Mouse (Mus musculus) lung, embryonic 14.5 days (tissue): ENCODE results near the gene Gm10840. TPM values are rescaled to one million over a fixed set of nuclear protein-coding genes. Genes with fewer than 3 reads are reported as not detected.

Experiments
- ATAC-seq: fragments of 200-750 bp; cut with Nextera tagmentation; 2 replicates; pipeline ENCODE4 v1.8.0; 2017; ENCODE audit warnings: mild to moderate bottlenecking, moderate TSS enrichment, moderate library complexity; ENCODE audit not compliant: insufficient read depth
- DNase-seq: peaks from one replicate; pipeline ENCODE4 v3.0.0-alpha.2; 2015
- H3K27ac ChIP-seq: fragments of 300-500 bp; sonication (generic); 2 replicates; pipeline ENCODE4 v1.5.1; 2014; ENCODE audit warnings: low read depth, mild to moderate bottlenecking, moderate library complexity
- H3K27me3 ChIP-seq: fragments of 300-500 bp; sonication (generic); 2 replicates; pipeline ENCODE4 v1.6.1; 2014; ENCODE audit warnings: low read length, control low read depth; ENCODE audit not compliant: insufficient read depth
- H3K36me3 ChIP-seq: fragments of 300-500 bp; sonication (generic); 2 replicates; pipeline ENCODE4 v1.6.1; 2014; ENCODE audit warnings: control low read depth; ENCODE audit not compliant: insufficient read depth
- H3K4me1 ChIP-seq: fragments of 300-500 bp; sonication (generic); 2 replicates; pipeline ENCODE4 v1.6.1; 2014; ENCODE audit warnings: antibody characterized with exemption, control low read depth; ENCODE audit not compliant: insufficient read depth
- H3K4me2 ChIP-seq: fragments of 300-500 bp; sonication (generic); 2 replicates; pipeline ENCODE4 v1.6.1; 2014; ENCODE audit warnings: mild to moderate bottlenecking
- H3K4me3 ChIP-seq: fragments of 300-500 bp; sonication (generic); 2 replicates; pipeline ENCODE4 v1.5.1; 2014; ENCODE audit warnings: low read depth, low read length
- H3K9ac ChIP-seq: fragments of 300-500 bp; sonication (generic); 2 replicates; pipeline ENCODE4 v1.6.1; 2014
- H3K9me3 ChIP-seq: fragments of 300-500 bp; sonication (generic); 2 replicates; pipeline ENCODE4 v1.6.1; 2016; ENCODE audit warnings: low read depth, low read length, control low read depth
- CTCF ChIP-seq: IDR thresholded peaks from 2 replicates; pipeline ENCODE4 v1.5.1; 2016; ENCODE audit warnings: antibody characterized with exemption, low read depth
- WGBS: fragments of 180-500 bp; shearing (Covaris S2); extraction: QIAGEN DNeasy Blood & Tissue Kit; methylation state at CpG from one replicate; pipeline ENCODE4 v1.1.7; 2014; 5-methylcytosine and 5-hydroxymethylcytosine counted together
- polyA plus RNA-seq: library from polyadenylated mRNA; unstranded; fragments of >200 nt; fragmentation: Nextera tagmentation; extraction: Ambion mirVana; gene quantifications from 2 replicates; pipeline ENCODE4 v1.2.1, GENCODE M21; 2014

The Gm10840 gene
- polyA plus RNA-seq, 1 experiment from 2014 or later, result not detected

DNA sequence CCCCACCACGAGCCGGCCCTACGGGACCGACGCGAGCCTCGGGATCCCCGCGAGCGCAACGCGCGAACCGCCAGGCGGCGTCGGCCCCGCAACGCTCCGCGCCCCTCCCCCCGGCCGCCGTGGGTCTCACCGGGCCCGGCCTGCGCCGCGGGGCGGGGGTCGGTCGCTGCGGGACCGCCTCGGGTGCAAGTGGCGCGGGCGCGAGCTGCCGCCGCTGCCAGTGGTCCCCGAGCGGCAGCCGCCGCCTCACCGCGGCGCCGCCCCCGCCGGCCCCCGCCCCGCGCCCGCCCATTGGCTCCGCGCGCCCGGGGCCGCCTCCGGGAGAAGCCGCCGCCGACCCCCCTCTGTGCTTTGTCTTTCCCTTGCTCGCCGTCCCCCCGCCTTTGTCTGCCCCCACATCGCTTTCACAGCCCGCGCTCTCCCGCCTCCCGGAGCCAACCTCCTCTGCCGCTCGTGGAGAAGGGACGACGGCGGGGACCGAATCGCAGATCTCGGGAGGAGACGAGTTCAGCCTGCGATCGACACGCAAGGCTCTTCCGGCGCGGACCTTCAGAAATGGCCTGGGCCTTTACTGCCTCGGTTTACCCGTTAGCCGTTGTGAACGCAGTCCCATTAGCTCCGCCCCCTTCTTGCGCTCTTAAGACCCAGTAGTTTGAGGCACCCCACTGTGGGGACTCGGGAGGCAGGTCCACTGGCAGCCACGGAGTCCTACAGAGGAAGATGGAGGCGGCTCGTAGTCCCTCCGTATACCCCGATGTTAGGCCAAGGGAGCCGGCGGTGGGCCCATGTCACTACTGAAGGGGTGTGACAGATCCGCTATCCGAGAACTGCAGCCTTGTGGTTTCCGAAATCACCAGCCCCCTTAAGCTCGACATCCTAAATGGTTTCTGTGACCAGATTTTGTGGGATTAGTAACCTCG is 469 bp upstream of the Gm10840 start:
- WGBS, result under 1% methylated on average over 81 of the region's 106 CpGs
- peaks cover 48% of the 10 kb centered on the region for H3K36me3 ChIP-seq

DNA sequence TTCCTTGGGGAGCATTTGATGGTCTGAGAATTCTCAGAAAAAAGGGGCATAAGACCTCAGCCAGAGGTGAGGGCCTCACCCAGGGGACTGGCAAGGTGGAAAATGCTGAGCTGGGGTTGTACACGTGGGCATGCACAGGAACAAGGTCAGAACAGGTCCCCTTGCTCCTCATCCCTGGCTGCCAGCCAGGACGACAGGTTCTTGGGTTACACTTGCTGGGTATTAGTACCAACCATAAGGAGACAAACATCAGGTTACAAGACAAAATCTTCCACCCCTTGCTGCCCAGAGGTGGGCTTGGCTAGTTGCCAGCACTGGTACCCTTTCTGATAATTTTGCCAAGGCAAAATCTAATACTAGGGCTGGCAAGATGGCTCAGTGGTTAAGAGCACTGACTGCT is 1.6 kb downstream of the Gm10840 start:
- DNase-seq (no peak), ATAC-seq (no peak)
- TF ChIP-seq CTCF, result no peak
- Histone ChIP-seq H3K27me3 (no peaks in the 10 kb centered on the region), H3K4me1 (no peaks in the 10 kb centered on the region), H3K27ac (no peak overlapping the region), H3K4me2 (no peak overlapping the region), H3K4me3 (no peak overlapping the region), H3K36me3 (peaks cover 42% of the 10 kb centered on the region), H3K9me3 (no peaks in the 10 kb centered on the region), H3K9ac (no peak overlapping the region)
- WGBS, result 75% methylated on average over 2 of the region's 2 CpGs

More for the DNA sequence above, 469 bp upstream of the Gm10840 start:
- Histone ChIP-seq H3K9me3 (no peaks in the 10 kb centered on the region), H3K9ac (peak overlapping the region; percentile 93), H3K4me1 (no peaks in the 10 kb centered on the region), H3K27ac (peak overlapping the region; percentile 93), H3K4me3 (peak overlapping the region; percentile 85), H3K4me2 (peak overlapping the region; percentile 93), H3K27me3 (no peaks in the 10 kb centered on the region)
- DNase-seq (peak; percentile 87), ATAC-seq (peak; percentile 69)
- no peak for TF ChIP-seq CTCF

DNA sequence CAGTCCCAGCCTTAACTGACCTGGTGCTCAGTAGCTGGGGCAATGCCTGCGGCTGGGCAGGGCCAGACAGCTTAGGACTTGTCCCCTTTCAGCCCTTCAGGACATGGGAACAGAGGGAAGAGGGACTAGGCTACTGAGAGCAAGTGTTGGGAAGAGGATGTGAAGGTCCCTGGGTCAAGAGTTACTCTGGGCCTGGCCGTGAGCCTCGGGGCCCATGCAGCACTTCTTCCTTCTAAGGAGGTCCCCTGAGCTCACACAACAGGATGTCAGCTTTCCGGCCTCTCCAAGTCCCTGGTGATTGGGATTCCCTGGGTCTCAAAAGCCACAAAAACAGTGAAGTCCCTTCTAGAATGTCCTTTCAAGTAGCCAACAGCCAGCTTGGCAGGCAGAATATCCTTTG is 2.9 kb downstream of the Gm10840 start:
- 86% methylated on average over 4 of the region's 4 CpGs for WGBS
- peak; percentile 27 for DNase-seq
- Histone ChIP-seq H3K4me3 (no peak overlapping the region), H3K36me3 (peaks cover 38% of the 10 kb centered on the region), H3K4me2 (no peak overlapping the region), H3K9me3 (no peaks in the 10 kb centered on the region), H3K4me1 (no peaks in the 10 kb centered on the region), H3K27ac (peak overlapping the region; percentile 58), H3K27me3 (no peaks in the 10 kb centered on the region), H3K9ac (no peak overlapping the region)
- no peak for ATAC-seq
- no peak for TF ChIP-seq CTCF

DNA sequence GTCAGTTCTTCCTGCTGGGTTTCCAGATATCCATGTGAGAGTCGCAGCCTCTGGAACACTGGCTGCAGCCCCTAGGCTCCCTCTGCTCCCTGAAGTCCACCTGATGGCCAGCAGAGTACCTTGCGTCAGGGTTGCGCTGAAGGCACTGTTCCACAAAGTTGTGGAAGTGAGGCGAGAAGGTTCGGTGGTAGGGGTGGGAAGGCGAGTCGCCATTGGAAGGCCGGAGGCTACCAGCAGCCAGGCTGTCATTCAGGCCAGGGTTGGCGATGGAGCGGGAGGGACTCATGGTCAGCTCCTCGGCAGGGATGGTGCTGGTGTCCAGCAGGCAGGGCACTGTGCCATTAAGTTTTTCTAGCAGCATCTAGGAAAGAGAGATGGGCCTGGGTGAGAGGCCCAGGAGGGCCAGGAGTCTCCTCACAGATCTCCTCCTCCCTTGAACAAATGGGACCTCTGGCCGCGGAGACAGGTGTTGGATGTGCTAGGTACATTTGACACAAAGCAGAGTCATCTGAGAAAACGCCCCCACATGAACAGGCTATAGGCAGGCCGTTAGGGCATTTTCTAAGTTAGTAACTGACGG is 4.0 kb downstream of the Gm10840 start:
- no peak overlapping the region for H3K4me2 ChIP-seq
- no peaks in the 10 kb centered on the region for H3K27me3 ChIP-seq
- H3K9ac ChIP-seq, result no peak overlapping the region
- peaks cover 40% of the 10 kb centered on the region for H3K36me3 ChIP-seq
- no peaks in the 10 kb centered on the region for H3K9me3 ChIP-seq
- H3K27ac ChIP-seq, result no peak overlapping the region
- no peak for TF ChIP-seq CTCF
- ATAC-seq, result no peak
- H3K4me1 ChIP-seq, result no peaks in the 10 kb centered on the region
- no peak overlapping the region for H3K4me3 ChIP-seq
- WGBS, result 89% methylated on average over 16 of the region's 16 CpGs
- no peak for DNase-seq

DNA sequence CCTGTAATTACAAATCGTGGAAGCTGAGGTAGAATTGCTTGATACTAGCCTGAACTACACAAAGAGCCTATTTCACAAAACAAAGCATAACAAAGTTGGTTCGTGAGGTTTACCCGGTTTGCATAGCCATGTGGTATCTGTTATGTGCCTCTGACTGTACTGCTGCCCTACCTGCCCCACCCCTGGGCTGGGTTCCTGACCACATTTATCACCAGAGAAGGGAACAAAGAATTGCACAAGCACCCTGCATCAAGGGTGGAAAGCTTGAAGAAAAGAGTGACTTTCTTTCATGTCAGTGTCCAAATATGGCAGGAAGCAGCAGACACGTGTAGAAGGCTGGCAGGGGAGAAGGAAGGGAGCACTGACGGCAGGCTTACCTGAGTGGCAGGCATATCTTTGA is 6.8 kb downstream of the Gm10840 start:
- peaks cover 53% of the 10 kb centered on the region for H3K36me3 ChIP-seq

DNA sequence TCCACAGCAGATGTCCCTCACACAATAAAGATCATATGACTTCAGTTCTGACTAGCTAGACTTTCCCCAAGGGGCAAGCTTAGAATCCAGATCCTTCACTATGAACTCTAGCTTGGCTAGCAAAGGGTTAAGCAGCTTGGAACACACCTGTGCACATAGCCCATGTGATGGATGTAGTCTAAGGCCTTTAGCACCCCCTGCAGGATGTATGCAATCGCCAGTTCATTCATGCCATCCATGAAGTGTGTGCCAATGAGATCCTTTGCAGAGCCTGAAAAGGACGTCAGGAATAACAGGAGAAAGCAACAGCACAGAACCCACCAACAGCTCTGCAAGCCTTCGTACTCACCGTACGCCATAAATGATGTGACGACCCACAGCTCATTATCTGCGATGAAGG is 10.2 kb downstream of the Gm10840 start:
- ATAC-seq, result no peak
- no peak overlapping the region for H3K4me2 ChIP-seq
- H3K9me3 ChIP-seq, result no peaks in the 10 kb centered on the region
- H3K4me3 ChIP-seq, result no peak overlapping the region
- 77% methylated on average over 7 of the region's 7 CpGs for WGBS
- TF ChIP-seq CTCF, result peak; percentile 61
- DNase-seq, result peak; percentile 44
- no peak overlapping the region for H3K27ac ChIP-seq
- H3K4me1 ChIP-seq, result no peaks in the 10 kb centered on the region
- peaks cover 36% of the 10 kb centered on the region for H3K36me3 ChIP-seq
- H3K27me3 ChIP-seq, result no peaks in the 10 kb centered on the region
- H3K9ac ChIP-seq, result no peak overlapping the region

More for the DNA sequence above, 6.8 kb downstream of the Gm10840 start:
- DNase-seq, result no peak
- H3K9me3 ChIP-seq, result no peaks in the 10 kb centered on the region
- 77% methylated on average over 5 of the region's 5 CpGs for WGBS
- no peak overlapping the region for H3K4me2 ChIP-seq
- H3K27ac ChIP-seq, result no peak overlapping the region
- no peak for ATAC-seq
- no peaks in the 10 kb centered on the region for H3K27me3 ChIP-seq
- H3K4me1 ChIP-seq, result no peaks in the 10 kb centered on the region
- TF ChIP-seq CTCF, result no peak
- no peak overlapping the region for H3K9ac ChIP-seq
- H3K4me3 ChIP-seq, result no peak overlapping the region

DNA sequence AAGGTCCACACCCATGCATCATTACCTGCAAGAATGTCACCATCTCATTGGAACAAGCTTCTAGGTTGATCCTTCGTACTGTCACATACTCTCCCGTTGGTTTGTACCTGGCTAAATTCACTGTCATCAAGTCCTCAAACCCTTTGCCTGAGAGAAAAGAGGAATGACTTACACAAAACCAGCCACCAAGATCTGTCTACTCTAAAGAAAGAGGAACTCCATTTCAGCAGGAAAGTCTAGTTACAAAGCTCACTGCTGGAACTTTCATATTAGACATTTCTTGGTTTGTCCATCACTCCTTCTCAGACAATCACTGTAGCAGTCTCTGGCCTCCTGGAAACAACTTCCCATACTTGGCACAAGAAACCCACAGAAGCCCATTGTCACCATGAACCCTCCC is 12.6 kb downstream of the Gm10840 start:
- H3K4me3 ChIP-seq, result no peak overlapping the region
- no peaks in the 10 kb centered on the region for H3K27me3 ChIP-seq
- TF ChIP-seq CTCF, result no peak
- H3K9ac ChIP-seq, result no peak overlapping the region
- H3K4me2 ChIP-seq, result no peak overlapping the region
- no peak overlapping the region for H3K27ac ChIP-seq
- H3K4me1 ChIP-seq, result no peaks in the 10 kb centered on the region
- 93% methylated on average over 2 of the region's 2 CpGs for WGBS
- no peaks in the 10 kb centered on the region for H3K9me3 ChIP-seq
- DNase-seq (no peak), ATAC-seq (no peak)
- peaks cover 18% of the 10 kb centered on the region; the same call in 1 of the 2 replicates for H3K36me3 ChIP-seq
